Mouse (Mus musculus): ENCODE measurements at regions not wholly inside any gene's neighbourhood (a gene's known extent, or its start where the extent isn't known, plus 50 kb on each side); places are given as distances from the start of the nearest gene placed in this dataset.
A peak's percentile ranks its signal among the peaks of the same experiment; 100 is the strongest.

DNA sequence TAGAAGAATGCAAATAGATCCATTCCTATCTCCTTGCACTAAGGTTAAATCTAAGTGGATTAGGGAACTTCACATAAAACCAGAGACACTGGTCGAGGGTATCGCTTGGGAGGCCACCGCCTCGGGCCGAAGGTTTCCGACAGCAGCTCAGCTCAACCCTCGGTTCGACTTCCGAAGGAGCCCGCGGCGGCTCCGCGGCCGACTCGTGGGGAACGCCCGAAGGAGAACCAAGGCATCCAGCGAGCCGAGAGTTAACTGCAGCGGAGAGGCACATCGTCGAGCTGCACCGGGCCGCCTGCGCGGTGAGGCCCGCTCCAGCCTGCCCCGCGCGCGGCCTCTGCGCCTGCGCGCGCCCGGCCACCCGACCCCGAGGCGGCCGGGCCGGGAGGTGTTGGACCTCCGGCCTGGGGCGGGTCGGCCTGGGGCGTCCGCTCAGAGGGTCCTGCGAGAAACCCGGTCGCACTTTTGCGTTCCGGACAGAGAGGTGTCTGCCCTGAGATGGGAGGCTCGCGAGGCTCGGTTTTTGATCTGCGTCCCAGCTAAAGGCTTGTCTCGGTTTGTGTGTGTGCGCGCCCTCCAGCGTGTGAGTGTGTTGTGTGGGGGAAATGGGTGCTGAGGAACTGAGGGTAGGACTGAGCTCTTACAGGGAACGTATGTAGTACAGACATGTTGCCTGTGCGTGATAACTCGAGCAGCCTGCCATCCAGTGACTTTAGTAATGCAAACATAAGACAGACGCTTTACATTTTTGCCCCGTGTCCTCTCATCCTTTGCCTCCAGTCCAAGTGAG lies 50.9 kb upstream of the Vmn2r9 start:
- peak; percentile 1 for DNase-seq (ENCODE audit: low spot score)

Data from heart, adult 8-10 months (tissue).